Mouse (Mus musculus): Measurements from ENCODE around the gene Entpd1.

DNA sequence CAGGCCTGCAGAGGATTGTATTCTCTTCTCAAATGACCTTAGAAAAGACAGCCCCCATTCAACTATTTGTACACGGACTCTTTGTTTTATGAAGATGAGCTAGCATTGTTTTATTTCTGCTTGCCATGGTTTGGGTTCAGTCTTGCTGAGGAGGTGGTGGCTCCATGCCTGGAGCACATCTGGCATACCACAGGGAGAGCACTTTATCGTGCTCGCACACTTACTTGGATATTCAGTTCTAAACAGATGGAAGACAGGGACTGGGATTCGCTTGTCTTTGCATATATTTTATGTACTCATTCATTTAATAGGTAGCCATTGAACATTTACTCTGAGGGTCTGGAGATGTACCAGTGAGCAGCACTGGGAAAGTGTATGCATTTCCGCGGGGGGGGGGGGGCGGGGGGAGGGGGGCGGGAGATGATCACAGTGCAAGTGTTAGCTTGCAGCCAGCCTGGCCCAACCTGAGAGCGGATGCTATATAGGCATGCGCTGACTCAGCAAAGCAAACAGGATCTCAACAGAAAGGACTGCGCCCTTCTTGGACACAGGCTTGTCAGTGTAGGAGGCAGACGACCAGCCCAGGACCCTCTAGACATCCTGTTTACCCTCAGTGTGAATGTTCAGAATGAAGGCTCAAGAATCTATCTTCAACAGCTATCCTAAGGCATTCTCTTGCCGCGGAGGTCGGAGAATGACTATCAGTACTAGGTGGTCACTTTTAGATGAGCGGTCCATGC, 100.9 kb downstream of the Entpd1 start:
- TF ChIP-seq CTCF (IDR thresholded peaks at IDR 0.05; ENCODE audit: low read depth) (no peak), EP300 (IDR thresholded peaks at IDR 0.05; ENCODE audit: low read depth) (no peak)

Data from liver, postnatal 0 days (tissue).